Mouse (Mus musculus) thymus, adult 2 months (tissue): ENCODE results near the gene Polr1e.

Source experiments
- CTCF ChIP-seq: fragments of 200-500 bp; IDR thresholded peaks from 2 replicates; pipeline ENCODE4 v1.5.1; 2012; ENCODE audit warnings: mild to moderate bottlenecking, control low read depth, low read length, moderate library complexity, borderline replicate concordance; ENCODE audit not compliant: control insufficient read depth, poor library complexity, insufficient read depth; ENCODE audit errors: extremely low read depth
- POLR2A ChIP-seq: fragments of 200-500 bp; IDR thresholded peaks from 2 replicates; pipeline ENCODE4 v1.6.1; 2012; ENCODE audit warnings: mild to moderate bottlenecking, low read length, control low read depth, moderate library complexity; ENCODE audit not compliant: control insufficient read depth, poor library complexity, insufficient read depth; ENCODE audit errors: extremely low read depth

GRCm38 (mm10) chr4:44970056-44970455, 48.3 kb upstream of the Polr1e start:
- TF ChIP-seq CTCF (no peak), POLR2A (no peak)
